Mouse (Mus musculus): ENCODE results near the gene Etaa1. TPM values are rescaled to one million over a fixed set of nuclear protein-coding genes. Genes with fewer than 3 reads are reported as not detected.

Gene Etaa1
- total and polyA plus RNA-seq, 2 experiments = 0.38 to 4.2 TPM

GRCm38 (mm10) chr11:17952791-17953190 lies 884 bp downstream of the Etaa1 start:
- Histone ChIP-seq H3K9ac (ENCODE audit: low read depth, low read length) (no peak overlapping the region), H3K79me2 (ENCODE audit: control insufficient read depth, insufficient read depth, low read length) (no peaks in the 10 kb centered on the region), H3K4me3 (ENCODE audit: insufficient read depth, low read depth, low read length) (peak overlapping the region; percentile 96), H3K4me1 (ENCODE audit: control insufficient read depth, insufficient read depth, low read length) (no peaks in the 10 kb centered on the region; the same call in 1 of the 2 replicates), H3K27me3 (ENCODE audit: control insufficient read depth, insufficient read depth, low read length) (no peaks in the 10 kb centered on the region), H3K36me3 (ENCODE audit: control insufficient read depth, insufficient read depth, low read length) (peaks cover 4% of the 10 kb centered on the region), H3K27ac (replicated peaks; ENCODE audit: insufficient read depth, low read depth, low read length) (peak overlapping the region; percentile 58; the same call in 1 of the 2 replicates)
- TF ChIP-seq POLR2A (IDR thresholded peaks at IDR 0.05; ENCODE audit: extremely low read depth, insufficient read depth, low read length) (no peak), CTCF (IDR thresholded peaks at IDR 0.05; ENCODE audit: low read depth, low read length) (no peak)
- no peak for DNase-seq (ENCODE audit: extremely low read depth, low read depth, low spot score)
- 1% methylated on average over 3 of the region's 3 CpGs for WGBS

GRCm38 (mm10) chr11:17951336-17951735 lies 2.3 kb downstream of the Etaa1 start:
- no peak for DNase-seq (ENCODE audit: extremely low read depth, low read depth, low spot score)
- peaks cover 15% of the 10 kb centered on the region for H3K36me3 ChIP-seq (ENCODE audit: control insufficient read depth, insufficient read depth, low read length)
- no peak for TF ChIP-seq CTCF (IDR thresholded peaks at IDR 0.05; ENCODE audit: low read depth, low read length)
- no peak for TF ChIP-seq POLR2A (IDR thresholded peaks at IDR 0.05; ENCODE audit: extremely low read depth, insufficient read depth, low read length)
- H3K79me2 ChIP-seq (ENCODE audit: control insufficient read depth, insufficient read depth, low read length) = no peaks in the 10 kb centered on the region
- no peak overlapping the region for H3K27ac ChIP-seq (replicated peaks; ENCODE audit: insufficient read depth, low read depth, low read length)
- H3K4me3 ChIP-seq (ENCODE audit: insufficient read depth, low read depth, low read length) = no peak overlapping the region
- H3K9ac ChIP-seq (ENCODE audit: low read depth, low read length) = no peak overlapping the region
- H3K27me3 ChIP-seq (ENCODE audit: control insufficient read depth, insufficient read depth, low read length) = no peaks in the 10 kb centered on the region
- H3K4me1 ChIP-seq (ENCODE audit: control insufficient read depth, insufficient read depth, low read length) = no peaks in the 10 kb centered on the region; the same call in 1 of the 2 replicates
- WGBS = 77% methylated on average over 3 of the region's 3 CpGs

- Histone ChIP-seq H3K4me1 (ENCODE audit: control insufficient read depth, insufficient read depth, low read length) (no peaks in the 10 kb centered on the region; the same call in 1 of the 2 replicates), H3K27me3 (ENCODE audit: control insufficient read depth, insufficient read depth, low read length) (no peaks in the 10 kb centered on the region), H3K79me2 (ENCODE audit: control insufficient read depth, insufficient read depth, low read length) (no peaks in the 10 kb centered on the region), H3K27ac (replicated peaks; ENCODE audit: insufficient read depth, low read depth, low read length) (no peak overlapping the region), H3K9ac (ENCODE audit: low read depth, low read length) (no peak overlapping the region), H3K4me3 (ENCODE audit: insufficient read depth, low read depth, low read length) (no peak overlapping the region), H3K36me3 (ENCODE audit: control insufficient read depth, insufficient read depth, low read length) (peaks cover 2% of the 10 kb centered on the region; the same call in 1 of the 2 replicates)
- DNase-seq (ENCODE audit: extremely low read depth, low read depth, low spot score) = no peak
- WGBS = 98% methylated on average over 1 of the region's 1 CpGs
- TF ChIP-seq CTCF (IDR thresholded peaks at IDR 0.05; ENCODE audit: low read depth, low read length) (no peak), POLR2A (IDR thresholded peaks at IDR 0.05; ENCODE audit: extremely low read depth, insufficient read depth, low read length) (no peak)
These were observed 14.5 kb downstream of the Etaa1 start for GRCm38 (mm10) chr11:17939168-17939567.

- H3K9ac ChIP-seq (ENCODE audit: low read depth, low read length) = no peak overlapping the region
- no peaks in the 10 kb centered on the region; the same call in 1 of the 2 replicates for H3K4me1 ChIP-seq (ENCODE audit: control insufficient read depth, insufficient read depth, low read length)
- peaks cover 2% of the 10 kb centered on the region; the same call in 1 of the 2 replicates for H3K36me3 ChIP-seq (ENCODE audit: control insufficient read depth, insufficient read depth, low read length)
- H3K4me3 ChIP-seq (ENCODE audit: insufficient read depth, low read depth, low read length) = no peak overlapping the region
- TF ChIP-seq POLR2A (IDR thresholded peaks at IDR 0.05; ENCODE audit: extremely low read depth, insufficient read depth, low read length) (no peak), CTCF (IDR thresholded peaks at IDR 0.05; ENCODE audit: low read depth, low read length) (no peak)
- H3K79me2 ChIP-seq (ENCODE audit: control insufficient read depth, insufficient read depth, low read length) = no peaks in the 10 kb centered on the region
- no peak overlapping the region for H3K27ac ChIP-seq (replicated peaks; ENCODE audit: insufficient read depth, low read depth, low read length)
- H3K27me3 ChIP-seq (ENCODE audit: control insufficient read depth, insufficient read depth, low read length) = no peaks in the 10 kb centered on the region
- no peak for DNase-seq (ENCODE audit: extremely low read depth, low read depth, low spot score)
These were observed 15.7 kb downstream of the Etaa1 start for GRCm38 (mm10) chr11:17937931-17938330.

GRCm38 (mm10) chr11:17917905-17918304 lies 35.8 kb downstream of the Etaa1 start:
- Histone ChIP-seq H3K9ac (ENCODE audit: low read depth, low read length) (no peak overlapping the region), H3K79me2 (ENCODE audit: control insufficient read depth, insufficient read depth, low read length) (no peaks in the 10 kb centered on the region), H3K4me3 (ENCODE audit: insufficient read depth, low read depth, low read length) (no peak overlapping the region), H3K36me3 (ENCODE audit: control insufficient read depth, insufficient read depth, low read length) (no peaks in the 10 kb centered on the region), H3K4me1 (ENCODE audit: control insufficient read depth, insufficient read depth, low read length) (no peaks in the 10 kb centered on the region), H3K27me3 (ENCODE audit: control insufficient read depth, insufficient read depth, low read length) (no peaks in the 10 kb centered on the region), H3K27ac (replicated peaks; ENCODE audit: insufficient read depth, low read depth, low read length) (no peak overlapping the region)
- 76% methylated on average over 4 of the region's 4 CpGs for WGBS
- no peak for DNase-seq (ENCODE audit: extremely low read depth, low read depth, low spot score)
- TF ChIP-seq POLR2A (IDR thresholded peaks at IDR 0.05; ENCODE audit: extremely low read depth, insufficient read depth, low read length) = no peak
- no peak for TF ChIP-seq CTCF (IDR thresholded peaks at IDR 0.05; ENCODE audit: low read depth, low read length)

- 83% methylated on average over 5 of the region's 5 CpGs for WGBS
- H3K27me3 ChIP-seq (ENCODE audit: control insufficient read depth, insufficient read depth, low read length) = no peaks in the 10 kb centered on the region
- H3K4me3 ChIP-seq (ENCODE audit: insufficient read depth, low read depth, low read length) = no peak overlapping the region
- no peak overlapping the region for H3K27ac ChIP-seq (replicated peaks; ENCODE audit: insufficient read depth, low read depth, low read length)
- no peaks in the 10 kb centered on the region for H3K4me1 ChIP-seq (ENCODE audit: control insufficient read depth, insufficient read depth, low read length)
- no peak overlapping the region for H3K9ac ChIP-seq (ENCODE audit: low read depth, low read length)
- no peak for TF ChIP-seq CTCF (IDR thresholded peaks at IDR 0.05; ENCODE audit: low read depth, low read length)
- no peak for TF ChIP-seq POLR2A (IDR thresholded peaks at IDR 0.05; ENCODE audit: extremely low read depth, insufficient read depth, low read length)
- H3K79me2 ChIP-seq (ENCODE audit: control insufficient read depth, insufficient read depth, low read length) = no peaks in the 10 kb centered on the region
- no peak for DNase-seq (ENCODE audit: extremely low read depth, low read depth, low spot score)
- H3K36me3 ChIP-seq (ENCODE audit: control insufficient read depth, insufficient read depth, low read length) = no peaks in the 10 kb centered on the region
These were observed 36.6 kb downstream of the Etaa1 start for GRCm38 (mm10) chr11:17917101-17917500.
